Mouse (Mus musculus): ENCODE measurements around the gene Mfsd6.

Mfsd6 gene

GRCm38 (mm10) chr1:52727056-52727900, at the start of gene Mfsd6:
TSS of gene Mfsd6 (minus strand) at chr1:52727462.
- DNase-seq (ENCODE audit: low read depth, low spot score): peak; percentile 20

GRCm38 (mm10) chr1:52765176-52766111, 38.2 kb upstream of the Mfsd6 start:
- DNase-seq (ENCODE audit: low read depth, low spot score): no peak

- DNase-seq (ENCODE audit: low read depth, low spot score): no peak
These were observed 36.9 kb upstream of the Mfsd6 start for GRCm38 (mm10) chr1:52763894-52764809.

- DNase-seq (ENCODE audit: low read depth, low spot score): no peak
These were observed 30.9 kb upstream of the Mfsd6 start for GRCm38 (mm10) chr1:52758174-52758573.

- no peak for DNase-seq (ENCODE audit: low read depth, low spot score)
These were observed 27.1 kb upstream of the Mfsd6 start for GRCm38 (mm10) chr1:52754331-52754730.

- DNase-seq (ENCODE audit: low read depth, low spot score): no peak
These were observed 26.6 kb upstream of the Mfsd6 start for GRCm38 (mm10) chr1:52753828-52754227.

GRCm38 (mm10) chr1:52752706-52753105, 25.4 kb upstream of the Mfsd6 start:
- DNase-seq (ENCODE audit: low read depth, low spot score): no peak

- no peak for DNase-seq (ENCODE audit: low read depth, low spot score)
These were observed 24.4 kb upstream of the Mfsd6 start for GRCm38 (mm10) chr1:52751634-52752033.

- DNase-seq (ENCODE audit: low read depth, low spot score): no peak
These were observed 22.7 kb upstream of the Mfsd6 start for GRCm38 (mm10) chr1:52749978-52750377.

- DNase-seq (ENCODE audit: low read depth, low spot score): peak; percentile 40
These were observed 21.0 kb upstream of the Mfsd6 start for GRCm38 (mm10) chr1:52748260-52748659.

GRCm38 (mm10) chr1:52742567-52742966, 15.3 kb upstream of the Mfsd6 start:
- DNase-seq (ENCODE audit: low read depth, low spot score): no peak

- DNase-seq (ENCODE audit: low read depth, low spot score): no peak
These were observed 6.9 kb upstream of the Mfsd6 start for GRCm38 (mm10) chr1:52734208-52734607.

GRCm38 (mm10) chr1:52730258-52730657, 3.0 kb upstream of the Mfsd6 start:
- DNase-seq (ENCODE audit: low read depth, low spot score): no peak

- no peak for DNase-seq (ENCODE audit: low read depth, low spot score)
These were observed 1.7 kb upstream of the Mfsd6 start for GRCm38 (mm10) chr1:52728857-52729489.

GRCm38 (mm10) chr1:52726371-52727055, 749 bp downstream of the Mfsd6 start:
- peak; percentile 33 for DNase-seq (ENCODE audit: low read depth, low spot score)

- no peak for DNase-seq (ENCODE audit: low read depth, low spot score)
These were observed 4.7 kb downstream of the Mfsd6 start for GRCm38 (mm10) chr1:52722586-52722985.

GRCm38 (mm10) chr1:52719096-52719495, 8.2 kb downstream of the Mfsd6 start:
- DNase-seq (ENCODE audit: low read depth, low spot score): no peak

- DNase-seq (ENCODE audit: low read depth, low spot score): no peak
These were observed 9.1 kb downstream of the Mfsd6 start for GRCm38 (mm10) chr1:52718068-52718748.

- DNase-seq (ENCODE audit: low read depth, low spot score): no peak
These were observed 12.8 kb downstream of the Mfsd6 start for GRCm38 (mm10) chr1:52714451-52714850.

- no peak for DNase-seq (ENCODE audit: low read depth, low spot score)
These were observed 13.2 kb downstream of the Mfsd6 start for GRCm38 (mm10) chr1:52714021-52714420.

Data from retina, postnatal 7 days (tissue).